Mouse (Mus musculus): ENCODE data around the gene Trhr2.

- TF ChIP-seq EP300 (optimal IDR thresholded peaks at IDR 0.05) (no peak), CTCF (IDR thresholded peaks at IDR 0.05; ENCODE audit: low read depth) (no peak)
These were observed 40.0 kb downstream of the Trhr2 start for GRCm38 (mm10) chr8:122320541-122320940.
